Mouse (Mus musculus) cerebellum, adult 9-11 months (tissue): ENCODE data around the gene Sh3tc1.

ENCODE experiments used
- DNase-seq: peaks from one replicate; pipeline ENCODE4 v3.0.0; 2022

Gene Sh3tc1

GRCm38 (mm10) chr5:35739536-35740278, at the start of gene Sh3tc1:
TSS of gene Sh3tc1 (minus strand) at chr5:35739987.
- no peak for DNase-seq

GRCm38 (mm10) chr5:35788719-35789118, 48.9 kb upstream of the Sh3tc1 start:
- DNase-seq, result no peak

- no peak for DNase-seq
Observed at GRCm38 (mm10) chr5:35787847-35788246, 48.1 kb upstream of the Sh3tc1 start.

- peak; percentile 52 for DNase-seq
Observed at GRCm38 (mm10) chr5:35785853-35786252, 46.1 kb upstream of the Sh3tc1 start.

GRCm38 (mm10) chr5:35782648-35783180, 42.9 kb upstream of the Sh3tc1 start:
- DNase-seq, result no peak

- no peak for DNase-seq
Observed at GRCm38 (mm10) chr5:35781116-35781515, 41.3 kb upstream of the Sh3tc1 start.

- no peak for DNase-seq
Observed at GRCm38 (mm10) chr5:35774137-35774424, 34.3 kb upstream of the Sh3tc1 start.

- DNase-seq, result peak; percentile 64
Observed at GRCm38 (mm10) chr5:35773274-35774136, 33.7 kb upstream of the Sh3tc1 start.

GRCm38 (mm10) chr5:35770891-35771663, 31.3 kb upstream of the Sh3tc1 start:
- DNase-seq, result no peak

GRCm38 (mm10) chr5:35770246-35770645, 30.5 kb upstream of the Sh3tc1 start:
- no peak for DNase-seq

GRCm38 (mm10) chr5:35768997-35769396, 29.2 kb upstream of the Sh3tc1 start:
- no peak for DNase-seq

GRCm38 (mm10) chr5:35768525-35768924, 28.7 kb upstream of the Sh3tc1 start:
- no peak for DNase-seq

GRCm38 (mm10) chr5:35765909-35766308, 26.1 kb upstream of the Sh3tc1 start:
- no peak for DNase-seq

GRCm38 (mm10) chr5:35762850-35763249, 23.1 kb upstream of the Sh3tc1 start:
- no peak for DNase-seq

GRCm38 (mm10) chr5:35762388-35762787, 22.6 kb upstream of the Sh3tc1 start:
- DNase-seq, result no peak

GRCm38 (mm10) chr5:35761323-35761722, 21.5 kb upstream of the Sh3tc1 start:
- no peak for DNase-seq

- peak; percentile 80 for DNase-seq
Observed at GRCm38 (mm10) chr5:35758081-35759053, 18.6 kb upstream of the Sh3tc1 start.

GRCm38 (mm10) chr5:35757639-35758001, 17.8 kb upstream of the Sh3tc1 start, which contains the start of gene Ablim2:
TSS of gene Ablim2 (plus strand) at chr5:35757880.
- DNase-seq, result peak; percentile 98

GRCm38 (mm10) chr5:35756997-35757638, 17.3 kb upstream of the Sh3tc1 start:
- peak; percentile 90 for DNase-seq

- DNase-seq, result peak; percentile 56
Observed at GRCm38 (mm10) chr5:35756020-35756419, 16.2 kb upstream of the Sh3tc1 start.

GRCm38 (mm10) chr5:35755131-35755733, 15.4 kb upstream of the Sh3tc1 start:
- peak; percentile 69 for DNase-seq
